Comparison of ENCODE assay signal across 12 mouse cellular contexts in the genomic region with DNA sequence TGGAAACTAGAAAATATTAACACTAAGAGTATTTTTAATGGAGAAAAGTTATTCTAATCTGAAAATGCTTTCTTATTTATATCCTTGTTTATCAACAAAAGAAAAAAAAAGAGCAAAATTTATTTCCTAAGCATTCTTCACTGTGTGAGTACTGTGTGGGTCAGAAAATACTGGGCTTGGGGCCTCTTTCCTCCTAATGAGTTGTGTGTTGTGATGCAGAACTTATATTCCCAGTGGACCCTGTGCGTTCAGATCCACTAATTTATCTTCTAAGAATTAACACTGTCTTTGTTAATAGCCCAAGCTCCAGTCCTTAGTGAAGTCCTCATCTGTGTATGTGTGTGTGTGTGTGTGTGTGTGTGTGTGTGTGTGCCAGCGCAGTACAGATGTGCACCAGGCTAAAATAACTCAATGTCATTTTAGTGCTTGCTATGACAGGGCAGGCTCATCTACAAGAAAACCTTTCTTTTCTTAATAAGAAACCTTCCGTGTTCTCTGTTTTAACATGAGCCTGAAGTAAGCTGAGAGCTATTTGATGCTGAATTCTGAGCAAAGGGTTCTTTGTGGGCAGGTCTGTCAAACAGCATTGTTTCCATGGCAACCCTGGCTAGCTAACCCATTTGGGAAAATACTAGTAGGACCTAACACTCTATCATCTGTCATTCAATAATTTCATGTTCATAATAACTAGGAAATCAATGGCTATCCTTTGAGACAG.
A peak's percentile ranks its signal among the peaks of the same experiment; 100 is the strongest.
DNase-seq lines count a peak whose midpoint lies in the region; ATAC-seq lines count a peak whose summit lies in the region.
"Had no signal": no experiment of that assay in that cellular context is flagged by ENCODE, and none has a peak within 500 bp of the region (broad histone marks: within the 10 kb centered on the region; RNA-seq: fewer than 3 reads in every experiment).

No protein-coding gene starts in this region.

- no peak overlapping the region for H3K4me2 ChIP-seq in embryonic facial prominence, embryonic 14.5 days (ENCODE audit: low read depth, low read length)
- H3K4me2 ChIP-seq in hindbrain, embryonic 16.5 days (ENCODE audit: low read length), result no peak overlapping the region
- H3K4me2 ChIP-seq in midbrain, embryonic 15.5 days, result no peak overlapping the region
- no peak overlapping the region for H3K4me2 ChIP-seq in kidney, embryonic 16.5 days (replicated peaks; ENCODE audit: low read depth, low read length)
- H3K4me2 ChIP-seq: embryonic facial prominence, embryonic 15.5 days; stomach, embryonic 15.5 days had no signal

- H3K4me3 ChIP-seq in embryonic facial prominence, embryonic 14.5 days (ENCODE audit: low read depth, low read length), result no peak overlapping the region
- no peak overlapping the region for H3K4me3 ChIP-seq in hindbrain, embryonic 16.5 days (ENCODE audit: low read length)
- no peak overlapping the region for H3K4me3 ChIP-seq in midbrain, embryonic 15.5 days
- H3K4me3 ChIP-seq in kidney, embryonic 16.5 days (ENCODE audit: low read length), result no peak overlapping the region
- H3K4me3 ChIP-seq: embryonic facial prominence, embryonic 15.5 days; megakaryocyte, embryonic 14.5 days; stomach, embryonic 15.5 days had no signal

- no peak overlapping the region for H3K9ac ChIP-seq in embryonic facial prominence, embryonic 14.5 days (ENCODE audit: low read depth, low read length)
- H3K9ac ChIP-seq in hindbrain, embryonic 16.5 days (ENCODE audit: low read depth, low read length), result no peak overlapping the region
- H3K9ac ChIP-seq in midbrain, embryonic 15.5 days, result no peak overlapping the region
- no peak overlapping the region for H3K9ac ChIP-seq in kidney, embryonic 16.5 days (replicated peaks; ENCODE audit: low read length)
- H3K9ac ChIP-seq: embryonic facial prominence, embryonic 15.5 days; stomach, embryonic 15.5 days had no signal

- intact Hi-C loops in left cerebral cortex, postnatal 25 days (cut with DNase I), result no loop called here

- H3K4me1 ChIP-seq in embryonic facial prominence, embryonic 14.5 days (ENCODE audit: control insufficient read depth, insufficient read depth, low read length), result peaks cover 7% of the 10 kb centered on the region; the same call in 1 of the 2 replicates
- H3K4me1 ChIP-seq in hindbrain, embryonic 16.5 days (ENCODE audit: control insufficient read depth, insufficient read depth, low read depth, low read length), result peaks cover 9% of the 10 kb centered on the region
- peaks cover 16% of the 10 kb centered on the region for H3K4me1 ChIP-seq in midbrain, embryonic 15.5 days
- H3K4me1 ChIP-seq in kidney, embryonic 16.5 days (ENCODE audit: insufficient read depth, low read length), result no peaks in the 10 kb centered on the region
- H3K4me1 ChIP-seq: embryonic facial prominence, embryonic 15.5 days; megakaryocyte, embryonic 14.5 days; stomach, embryonic 15.5 days had no signal

- H3K27ac ChIP-seq in embryonic facial prominence, embryonic 14.5 days (replicated peaks; ENCODE audit: low read depth, low read length), result no peak overlapping the region
- H3K27ac ChIP-seq in hindbrain, embryonic 16.5 days (ENCODE audit: low read depth, low read length), result peak overlapping the region; percentile 19; the same call in 1 of the 2 replicates
- peak overlapping the region; percentile 63 for H3K27ac ChIP-seq in midbrain, embryonic 15.5 days
- H3K27ac ChIP-seq in kidney, embryonic 16.5 days (ENCODE audit: low read length), result no peak overlapping the region
- H3K27ac ChIP-seq: embryonic facial prominence, embryonic 15.5 days; stomach, embryonic 15.5 days had no signal

- no peaks in the 10 kb centered on the region for H3K36me3 ChIP-seq in embryonic facial prominence, embryonic 14.5 days (ENCODE audit: control insufficient read depth, insufficient read depth, low read length)
- H3K36me3 ChIP-seq in hindbrain, embryonic 16.5 days (ENCODE audit: control insufficient read depth, insufficient read depth, low read length), result no peaks in the 10 kb centered on the region
- no peaks in the 10 kb centered on the region for H3K36me3 ChIP-seq in midbrain, embryonic 15.5 days (replicated peaks)
- no peaks in the 10 kb centered on the region for H3K36me3 ChIP-seq in kidney, embryonic 16.5 days (ENCODE audit: insufficient read depth, low read length)
- H3K36me3 ChIP-seq: embryonic facial prominence, embryonic 15.5 days; stomach, embryonic 15.5 days had no signal

- H3K9me3 ChIP-seq in embryonic facial prominence, embryonic 14.5 days (ENCODE audit: control insufficient read depth, low read length), result no peaks in the 10 kb centered on the region
- no peaks in the 10 kb centered on the region for H3K9me3 ChIP-seq in hindbrain, embryonic 16.5 days (ENCODE audit: control insufficient read depth, low read length)
- no peaks in the 10 kb centered on the region for H3K9me3 ChIP-seq in midbrain, embryonic 15.5 days
- no peaks in the 10 kb centered on the region for H3K9me3 ChIP-seq in kidney, embryonic 16.5 days (ENCODE audit: low read length)
- H3K9me3 ChIP-seq: embryonic facial prominence, embryonic 15.5 days; stomach, embryonic 15.5 days had no signal

- H3K27me3 ChIP-seq in embryonic facial prominence, embryonic 14.5 days (replicated peaks; ENCODE audit: control insufficient read depth, insufficient read depth, low read length), result no peaks in the 10 kb centered on the region
- H3K27me3 ChIP-seq in hindbrain, embryonic 16.5 days (replicated peaks; ENCODE audit: control insufficient read depth, insufficient read depth, low read length), result no peaks in the 10 kb centered on the region
- H3K27me3 ChIP-seq in midbrain, embryonic 15.5 days (replicated peaks), result 0 out of 2 replicates have a peak, but pooled peaks cover 3% of the 10 kb centered on the region
- no peaks in the 10 kb centered on the region; the same call in 1 of the 2 replicates for H3K27me3 ChIP-seq in kidney, embryonic 16.5 days (ENCODE audit: insufficient read depth, low read length)
- H3K27me3 ChIP-seq: embryonic facial prominence, embryonic 15.5 days; megakaryocyte, embryonic 14.5 days; stomach, embryonic 15.5 days had no signal

- peak; percentile 45 to 52 for DNase-seq in left cerebral cortex, postnatal 25 days (ENCODE audit: low spot score in 2 of 2)
- no peak for DNase-seq in left cerebral cortex, adult 11 months (ENCODE audit: low spot score)
- DNase-seq in embryonic facial prominence, embryonic 14.5 days (ENCODE audit: low spot score), result peak; percentile 59
- DNase-seq in gastrocnemius, adult 18-20 months (ENCODE audit: low spot score), result no peak
- DNase-seq: heart, postnatal 4 days had no signal

- 60% methylated on average over 3 of the region's 3 CpGs for WGBS in embryonic facial prominence, embryonic 14.5 days
- 36% methylated on average over 3 of the region's 3 CpGs for WGBS in hindbrain, embryonic 16.5 days
- 49% methylated on average over 3 of the region's 3 CpGs for WGBS in midbrain, embryonic 15.5 days
- 60% methylated on average over 3 of the region's 3 CpGs for WGBS in kidney, embryonic 16.5 days

- ATAC-seq in embryonic facial prominence, embryonic 14.5 days (ENCODE audit: low read depth), result peak; percentile 37; the same call in 1 of the 2 replicates
- peak; percentile 77 for ATAC-seq in hindbrain, embryonic 16.5 days
- ATAC-seq in midbrain, embryonic 15.5 days (replicated peaks), result peak; percentile 80
- ATAC-seq in kidney, embryonic 16.5 days (ENCODE audit: low FRiP score, low TSS enrichment), result no peak
- ATAC-seq in granulocyte monocyte progenitor cell, adult 5-6 weeks (replicated peaks; ENCODE audit: poor library complexity, severe bottlenecking), result no peak

Comparison
In these comparisons a context has a peak if more than half of its experiments do, and no peak if none do; other contexts are left out.
1. DNase-seq: peak in left cerebral cortex, postnatal 25 days (2 of 2) and embryonic facial prominence, embryonic 14.5 days (single experiment); none in left cerebral cortex, adult 11 months (single experiment) and gastrocnemius, adult 18-20 months (single experiment).
2. ATAC-seq: peak in embryonic facial prominence, embryonic 14.5 days (single experiment), hindbrain, embryonic 16.5 days (single experiment) and midbrain, embryonic 15.5 days (single experiment); none in kidney, embryonic 16.5 days (single experiment) and granulocyte monocyte progenitor cell, adult 5-6 weeks (single experiment).
3. H3K27ac ChIP-seq: peak in hindbrain, embryonic 16.5 days (single experiment) and midbrain, embryonic 15.5 days (single experiment); none in embryonic facial prominence, embryonic 14.5 days (single experiment) and kidney, embryonic 16.5 days (single experiment).